Mouse (Mus musculus): ENCODE measurements around the gene Bcl11a. TPM values are rescaled to one million over a fixed set of nuclear protein-coding genes. Genes with fewer than 3 reads are reported as not detected.
A peak's percentile ranks its signal among the peaks of the same experiment; 100 is the strongest.
"Not testable (repeated sequence)": the region's sequence is repeated elsewhere in the genome, so short reads cannot be mapped to it uniquely, and the experiment has no call there.

The Bcl11a gene
- polyA plus RNA-seq, 1 experiment from 2014 or later = 62.4 TPM

DNA sequence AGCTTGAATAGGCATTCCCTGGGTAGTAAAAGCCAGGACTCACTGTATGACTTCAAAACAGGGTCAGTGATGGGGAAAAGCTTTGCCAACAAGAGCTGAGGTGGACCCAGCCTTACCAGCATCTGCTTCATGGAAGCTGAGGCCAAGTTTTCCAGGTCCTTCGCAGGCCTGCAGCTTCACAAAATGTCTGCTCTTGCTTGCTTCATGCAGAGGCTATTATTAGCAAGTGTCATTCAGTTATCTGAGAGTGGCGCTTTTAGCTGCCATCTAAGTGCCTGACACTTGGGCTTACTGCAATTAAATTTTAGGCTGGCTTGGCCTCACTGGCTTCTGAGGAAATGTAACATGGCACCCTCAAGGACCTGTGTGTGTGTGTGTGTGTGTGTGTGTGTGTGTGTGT lies 32.3 kb downstream of the Bcl11a start:
- H3K27me3 ChIP-seq (replicated peaks; ENCODE audit: low read depth, poor library complexity, severe bottlenecking) = no peaks in the 10 kb centered on the region
- DNase-seq (ENCODE audit: low spot score) = no peak
- H3K36me3 ChIP-seq (replicated peaks) = peaks cover 48% of the 10 kb centered on the region
- 75% methylated on average over 2 of the region's 2 CpGs for WGBS
- peaks cover 36% of the 10 kb centered on the region for H3K4me1 ChIP-seq
- H3K9me3 ChIP-seq = no peaks in the 10 kb centered on the region
- no peak overlapping the region for H3K4me3 ChIP-seq
- no peak overlapping the region for H3K27ac ChIP-seq (replicated peaks)

DNA sequence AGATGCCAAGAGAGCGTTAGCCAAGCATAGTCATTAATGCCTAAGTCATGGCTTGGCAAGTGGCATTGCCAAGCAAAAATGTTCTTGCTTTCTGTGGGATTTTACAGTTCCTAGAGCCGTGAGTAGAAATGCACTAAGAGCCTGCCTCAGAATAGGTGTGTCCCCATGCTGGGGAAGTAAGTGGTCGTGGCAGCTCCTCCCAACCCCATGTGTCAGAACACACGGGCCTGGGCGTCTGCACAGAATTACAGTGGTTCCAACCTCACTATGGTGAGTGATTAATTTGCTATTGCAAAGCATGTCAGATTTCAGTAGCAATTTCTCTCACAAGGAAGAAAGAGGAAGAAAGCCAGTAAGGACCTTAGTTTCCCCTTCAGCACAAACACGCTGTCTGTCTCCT lies 33.9 kb downstream of the Bcl11a start:
- Histone ChIP-seq H3K27ac (replicated peaks) (no peak overlapping the region), H3K9me3 (no peaks in the 10 kb centered on the region), H3K27me3 (replicated peaks; ENCODE audit: low read depth, poor library complexity, severe bottlenecking) (no peaks in the 10 kb centered on the region), H3K4me3 (no peak overlapping the region), H3K4me1 (peaks cover 33% of the 10 kb centered on the region), H3K36me3 (replicated peaks) (peaks cover 59% of the 10 kb centered on the region)
- WGBS = 66% methylated on average over 6 of the region's 6 CpGs
- no peak for DNase-seq (ENCODE audit: low spot score)

GRCm38 (mm10) chr11:24115017-24115752 lies 37.3 kb downstream of the Bcl11a start:
- Histone ChIP-seq H3K27ac (replicated peaks) (no peak overlapping the region), H3K4me3 (no peak overlapping the region), H3K4me1 (peaks cover 15% of the 10 kb centered on the region), H3K36me3 (replicated peaks) (peaks cover 77% of the 10 kb centered on the region), H3K27me3 (replicated peaks; ENCODE audit: low read depth, poor library complexity, severe bottlenecking) (no peaks in the 10 kb centered on the region), H3K9me3 (no peaks in the 10 kb centered on the region)
- no peak for DNase-seq (ENCODE audit: low spot score)
- WGBS = 86% methylated on average over 12 of the region's 12 CpGs

DNA sequence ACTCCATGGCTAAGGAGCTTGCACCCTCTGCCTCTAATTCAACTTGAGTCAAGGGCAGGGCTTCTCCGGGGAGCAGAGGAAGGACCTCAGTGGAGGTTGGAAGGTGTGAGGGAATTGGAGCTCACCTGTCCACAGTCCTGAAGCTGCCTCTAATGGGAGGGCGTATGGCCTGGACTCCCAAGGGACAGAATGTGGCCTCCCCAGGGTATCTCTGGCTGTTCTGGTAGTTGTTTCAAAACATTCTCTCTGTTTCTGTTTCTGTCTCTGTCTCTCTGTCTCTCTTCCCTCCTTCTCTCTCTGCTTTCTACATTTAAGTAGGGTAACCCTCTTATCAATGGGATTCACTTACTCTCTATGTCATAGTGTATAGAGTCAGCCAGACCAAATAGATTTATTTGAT lies 38.2 kb downstream of the Bcl11a start:
- no peak overlapping the region for H3K4me3 ChIP-seq
- no peaks in the 10 kb centered on the region for H3K27me3 ChIP-seq (replicated peaks; ENCODE audit: low read depth, poor library complexity, severe bottlenecking)
- H3K9me3 ChIP-seq = no peaks in the 10 kb centered on the region
- peaks cover 79% of the 10 kb centered on the region for H3K36me3 ChIP-seq (replicated peaks)
- H3K27ac ChIP-seq (replicated peaks) = no peak overlapping the region
- WGBS = 91% methylated on average over 2 of the region's 2 CpGs
- DNase-seq (ENCODE audit: low spot score) = no peak
- peaks cover 13% of the 10 kb centered on the region for H3K4me1 ChIP-seq

- no peak overlapping the region for H3K27ac ChIP-seq (replicated peaks)
- 90% methylated on average over 7 of the region's 7 CpGs for WGBS
- H3K4me3 ChIP-seq = no peak overlapping the region
- DNase-seq (ENCODE audit: low spot score) = no peak
- H3K27me3 ChIP-seq (replicated peaks; ENCODE audit: low read depth, poor library complexity, severe bottlenecking) = no peaks in the 10 kb centered on the region
- H3K36me3 ChIP-seq (replicated peaks) = peaks cover 79% of the 10 kb centered on the region
- no peaks in the 10 kb centered on the region for H3K9me3 ChIP-seq
- peaks cover 13% of the 10 kb centered on the region for H3K4me1 ChIP-seq
Observed at GRCm38 (mm10) chr11:24116582-24117318, 38.9 kb downstream of the Bcl11a start.

DNA sequence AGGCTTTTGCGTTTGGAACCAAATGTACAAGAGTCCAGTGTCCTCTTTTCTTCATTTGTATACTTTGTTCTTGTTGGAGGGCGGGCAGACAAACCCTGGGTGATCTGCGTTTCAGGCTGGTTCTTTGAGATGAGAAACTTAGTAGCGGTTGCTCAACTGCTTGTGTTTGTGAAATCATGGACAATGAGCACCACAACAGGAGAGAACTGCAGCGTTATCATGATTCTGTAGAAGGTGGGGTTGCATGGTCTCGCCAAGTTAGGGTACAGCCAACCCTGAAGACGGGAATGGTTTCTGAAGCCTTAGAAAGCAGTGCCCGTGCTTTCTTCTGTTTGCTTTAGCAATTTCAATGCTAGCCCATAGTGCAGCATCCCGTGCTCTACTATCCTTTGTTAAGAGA lies 43.3 kb downstream of the Bcl11a start:
- Histone ChIP-seq H3K9me3 (no peaks in the 10 kb centered on the region), H3K4me1 (peaks cover 10% of the 10 kb centered on the region), H3K27ac (replicated peaks) (no peak overlapping the region), H3K27me3 (replicated peaks; ENCODE audit: low read depth, poor library complexity, severe bottlenecking) (no peaks in the 10 kb centered on the region), H3K4me3 (no peak overlapping the region), H3K36me3 (replicated peaks) (peaks cover 51% of the 10 kb centered on the region)
- DNase-seq (ENCODE audit: low spot score) = no peak
- 91% methylated on average over 9 of the region's 9 CpGs for WGBS

DNA sequence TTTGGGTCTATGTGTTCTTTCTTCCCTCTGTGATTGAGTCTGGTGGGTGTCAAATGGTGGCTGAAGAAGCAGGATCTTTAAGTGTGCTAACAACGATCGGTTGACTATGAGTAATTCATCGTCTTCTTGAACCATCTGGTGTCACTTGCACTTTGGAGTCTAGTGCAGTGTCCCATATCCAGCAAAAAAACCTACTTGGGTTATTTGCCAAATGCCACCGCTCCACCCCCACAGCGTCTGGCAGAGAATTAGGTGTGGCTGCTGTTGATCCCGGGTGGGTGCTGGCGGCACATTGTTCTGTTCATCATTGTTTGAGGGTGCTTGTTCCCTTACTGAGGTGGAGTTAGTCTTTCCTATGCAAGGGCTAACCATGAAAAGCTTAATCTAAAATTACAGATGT lies 45.0 kb downstream of the Bcl11a start:
- no peak for DNase-seq (ENCODE audit: low spot score)
- no peak overlapping the region for H3K27ac ChIP-seq (replicated peaks)
- H3K27me3 ChIP-seq (replicated peaks; ENCODE audit: low read depth, poor library complexity, severe bottlenecking) = no peaks in the 10 kb centered on the region
- 95% methylated on average over 7 of the region's 7 CpGs for WGBS
- H3K4me1 ChIP-seq = peaks cover 18% of the 10 kb centered on the region
- H3K36me3 ChIP-seq (replicated peaks) = peaks cover 39% of the 10 kb centered on the region
- no peaks in the 10 kb centered on the region for H3K9me3 ChIP-seq
- no peak overlapping the region for H3K4me3 ChIP-seq

GRCm38 (mm10) chr11:24123991-24124390 lies 46.1 kb downstream of the Bcl11a start:
- Histone ChIP-seq H3K27me3 (replicated peaks; ENCODE audit: low read depth, poor library complexity, severe bottlenecking) (no peaks in the 10 kb centered on the region), H3K4me3 (no peak overlapping the region), H3K9me3 (no peaks in the 10 kb centered on the region), H3K4me1 (peaks cover 23% of the 10 kb centered on the region), H3K27ac (replicated peaks) (no peak overlapping the region), H3K36me3 (replicated peaks) (peaks cover 33% of the 10 kb centered on the region)
- WGBS = 87% methylated on average over 2 of the region's 2 CpGs
- DNase-seq (ENCODE audit: low spot score) = no peak

GRCm38 (mm10) chr11:24125098-24125497 lies 47.2 kb downstream of the Bcl11a start:
- WGBS = 88% methylated on average over 6 of the region's 6 CpGs

DNA sequence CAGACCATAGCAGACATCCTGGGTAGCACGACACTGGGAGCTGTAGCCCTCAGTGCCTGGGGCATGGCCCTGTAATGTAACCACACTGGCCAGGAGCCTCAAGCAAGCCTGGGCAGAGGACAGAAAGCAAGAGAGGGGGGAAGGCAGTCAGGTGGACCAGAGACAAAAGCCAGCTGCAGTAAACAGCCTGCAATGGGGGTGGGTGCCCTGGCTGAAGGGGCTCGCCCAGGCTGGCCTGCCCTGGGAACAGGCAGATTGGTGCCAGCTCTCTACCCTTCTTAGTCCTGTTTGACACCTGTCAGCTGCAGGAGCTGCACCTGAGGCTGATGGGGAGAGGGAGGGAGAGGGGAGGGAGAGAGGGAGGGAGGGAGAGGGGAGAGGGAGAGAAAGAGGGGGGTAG lies 50.1 kb downstream of the Bcl11a start:
- Histone ChIP-seq H3K4me3 (no peak overlapping the region), H3K27ac (replicated peaks) (0 out of 2 replicates have a peak overlapping the region, but pooled peaks have one; percentile 5), H3K4me1 (peaks cover 24% of the 10 kb centered on the region), H3K9me3 (no peaks in the 10 kb centered on the region), H3K27me3 (replicated peaks; ENCODE audit: low read depth, poor library complexity, severe bottlenecking) (no peaks in the 10 kb centered on the region), H3K36me3 (replicated peaks) (peaks cover 46% of the 10 kb centered on the region)
- 49% methylated on average over 2 of the region's 2 CpGs for WGBS
- no peak for DNase-seq (ENCODE audit: low spot score)

More at GRCm38 (mm10) chr11:24125098-24125497, 47.2 kb downstream of the Bcl11a start:
- Histone ChIP-seq H3K27me3 (replicated peaks; ENCODE audit: low read depth, poor library complexity, severe bottlenecking) (no peaks in the 10 kb centered on the region), H3K9me3 (no peaks in the 10 kb centered on the region), H3K4me1 (peaks cover 20% of the 10 kb centered on the region), H3K36me3 (replicated peaks) (peaks cover 33% of the 10 kb centered on the region), H3K27ac (replicated peaks) (no peak overlapping the region), H3K4me3 (no peak overlapping the region)
- no peak for DNase-seq (ENCODE audit: low spot score)

DNA sequence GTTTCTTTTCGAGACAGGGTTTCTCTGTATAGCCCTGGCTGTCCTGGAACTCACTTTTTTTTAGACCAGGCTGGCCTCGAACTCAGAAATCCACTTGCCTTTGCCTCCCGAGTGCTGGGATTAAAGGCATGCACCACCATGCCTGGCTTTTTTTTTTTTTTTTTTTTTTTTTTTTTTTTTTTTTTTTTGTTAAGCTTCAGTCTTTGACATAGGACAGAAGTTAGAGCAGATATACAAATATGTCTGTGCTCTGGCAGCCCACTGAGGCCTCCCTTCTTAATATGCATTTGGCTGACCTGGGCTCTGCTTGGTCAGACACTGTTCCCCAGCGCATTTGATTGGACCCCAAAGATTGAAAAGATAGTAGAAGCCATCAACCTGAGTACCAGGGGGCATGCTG lies 51.0 kb downstream of the Bcl11a start:
- 86% methylated on average over 4 of the region's 4 CpGs for WGBS
- not testable (repeated sequence) for DNase-seq (ENCODE audit: low spot score)

GRCm38 (mm10) chr11:24129358-24130185 lies 51.7 kb downstream of the Bcl11a start:
- WGBS = 86% methylated on average over 5 of the region's 5 CpGs
- H3K27ac ChIP-seq (replicated peaks) = no peak overlapping the region
- DNase-seq (ENCODE audit: low spot score) = no peak

More for the DNA sequence above, 51.0 kb downstream of the Bcl11a start:
- not testable (repeated sequence) for H3K27me3 ChIP-seq (replicated peaks; ENCODE audit: low read depth, poor library complexity, severe bottlenecking); H3K9me3 ChIP-seq; H3K27ac ChIP-seq (replicated peaks); H3K4me3 ChIP-seq
- Histone ChIP-seq H3K36me3 (replicated peaks) (peaks cover 45% of the 10 kb centered on the region), H3K4me1 (peaks cover 30% of the 10 kb centered on the region)

More at GRCm38 (mm10) chr11:24129358-24130185, 51.7 kb downstream of the Bcl11a start:
- H3K4me3 ChIP-seq = no peak overlapping the region
- H3K36me3 ChIP-seq (replicated peaks) = peaks cover 46% of the 10 kb centered on the region
- H3K27me3 ChIP-seq (replicated peaks; ENCODE audit: low read depth, poor library complexity, severe bottlenecking) = no peaks in the 10 kb centered on the region
- H3K4me1 ChIP-seq = peaks cover 27% of the 10 kb centered on the region
- H3K9me3 ChIP-seq = no peaks in the 10 kb centered on the region
